Mouse (Mus musculus) left cerebral cortex, adult 2 months (tissue): ENCODE results near the gene Castor2. TPM values are rescaled to one million over a fixed set of nuclear protein-coding genes. Genes with fewer than 3 reads are reported as not detected.

Experiments used
- DNase-seq, 2 experiments: peaks; one replicate each; pipeline ENCODE4 v3.0.0; 2021 to 2022; ENCODE audit warnings: low spot score in 2 of 2, mixed read lengths in 1 of 2; ENCODE audit errors: extremely low spot score in 1 of 2
- H3K27ac ChIP-seq: fragments of 200-600 bp; 2 replicates; pipeline ENCODE4 v1.8.1; 2022
- H3K4me3 ChIP-seq: fragments of 200-600 bp; 2 replicates; pipeline ENCODE4 v1.8.1; 2022
- CTCF ChIP-seq: fragments of 200-600 bp; IDR thresholded peaks from 2 replicates; pipeline ENCODE4 v1.8.1; 2022; ENCODE audit warnings: antibody characterized with exemption, mild to moderate bottlenecking, moderate library complexity
- intact Hi-C: fragments of 180-260 bp; cut with DNase I; formaldehyde crosslinking; loops from one replicate; pipeline ENCODE4 v1.15.1; 2025
- long read RNA-seq, 2 experiments: library from polyadenylated mRNA; stranded (forward); transcript quantifications; one replicate each; pipeline ENCODE4 v2.0.0; 2021; ENCODE audit warnings: borderline mapping rate in 2 of 2
- total RNA-seq, 2 experiments: library from RNA; stranded (reverse); gene quantifications; 2 replicates each; pipeline ENCODE4 v1.2.3; 2021

The Castor2 gene
- 10 to 100 TPM; 86.7 to 93.1 TPM for total RNA-seq
- long read RNA-seq, experiment 1, full-length matches to known transcripts, result 68 of 116 reads
- long read RNA-seq, experiment 1, partial matches to known transcripts, result 31 of 116 reads
- long read RNA-seq, experiment 1, other reads (novel, unspliced or antisense), result 17 of 116 reads
- long read RNA-seq, experiment 2, full-length matches to known transcripts, result 68 of 107 reads
- long read RNA-seq, experiment 2, partial matches to known transcripts, result 4 of 107 reads
- long read RNA-seq, experiment 2, other reads (novel, unspliced or antisense), result 35 of 107 reads

GRCm38 (mm10) chr5:134099496-134100211 is at the start of gene Castor2:
Gene Castor2 (plus strand): TSS chr5:134099711.
- peak; percentile 95 to 97 for DNase-seq

GRCm38 (mm10) chr5:134050711-134051110 is 48.8 kb upstream of the Castor2 start:
- no peak for DNase-seq
- TF ChIP-seq CTCF, result no peak
- intact Hi-C loops, result no loop called here
- Histone ChIP-seq H3K27ac (no peak overlapping the region), H3K4me3 (no peak overlapping the region)

More at GRCm38 (mm10) chr5:134099496-134100211, at the start of gene Castor2:
- TF ChIP-seq CTCF, result no peak; the same call in 1 of the 2 replicates
- intact Hi-C loops, result no loop called here
- H3K4me3 ChIP-seq, result peak within 1 kb of the TSS; percentile 96
- H3K27ac ChIP-seq, result peak within 1 kb of the TSS; percentile 81

GRCm38 (mm10) chr5:134052614-134053013 is 46.9 kb upstream of the Castor2 start:
- intact Hi-C loops, result no loop called here
- peak; percentile 4 for TF ChIP-seq CTCF
- Histone ChIP-seq H3K4me3 (no peak overlapping the region), H3K27ac (no peak overlapping the region)
- no peak for DNase-seq

- H3K4me3 ChIP-seq, result no peak overlapping the region
- intact Hi-C loops, result no loop called here
- no peak for TF ChIP-seq CTCF
- no peak for DNase-seq
- H3K27ac ChIP-seq, result no peak overlapping the region
Measured at GRCm38 (mm10) chr5:134054496-134054895, 45.0 kb upstream of the Castor2 start.

GRCm38 (mm10) chr5:134058793-134059352 is 40.6 kb upstream of the Castor2 start:
- intact Hi-C loops, result no loop called here
- no peak for DNase-seq
- TF ChIP-seq CTCF, result no peak
- H3K4me3 ChIP-seq, result no peak overlapping the region
- no peak overlapping the region for H3K27ac ChIP-seq

GRCm38 (mm10) chr5:134063362-134064064 is 36.0 kb upstream of the Castor2 start:
- no peak overlapping the region for H3K4me3 ChIP-seq
- peak; percentile 81 to 86 for DNase-seq
- intact Hi-C loops, result loop anchor here (5.0 to 10.0 kb wide), 2 partner anchors 169 to 1831 kb away; no protein-coding TSS in a partner anchor
- no peak overlapping the region for H3K27ac ChIP-seq
- peak; percentile 81 for TF ChIP-seq CTCF

- intact Hi-C loops, result loop anchor here (10.0 kb wide), 1 partner anchor 171 kb away; no protein-coding TSS in a partner anchor
- no peak overlapping the region for H3K27ac ChIP-seq
- no peak for TF ChIP-seq CTCF
- H3K4me3 ChIP-seq, result no peak overlapping the region
- DNase-seq, result no peak
Measured at GRCm38 (mm10) chr5:134066261-134066660, 33.2 kb upstream of the Castor2 start.

GRCm38 (mm10) chr5:134067924-134068323 is 31.6 kb upstream of the Castor2 start:
- Histone ChIP-seq H3K4me3 (no peak overlapping the region), H3K27ac (no peak overlapping the region)
- intact Hi-C loops, result loop anchor here (10.0 kb wide), 1 partner anchor 173 kb away; no protein-coding TSS in a partner anchor
- no peak for DNase-seq
- peak; percentile 71 for TF ChIP-seq CTCF

GRCm38 (mm10) chr5:134073512-134074041 is 25.9 kb upstream of the Castor2 start:
- H3K4me3 ChIP-seq, result no peak overlapping the region
- no peak for DNase-seq
- no peak overlapping the region for H3K27ac ChIP-seq
- intact Hi-C loops, result no loop called here
- TF ChIP-seq CTCF, result no peak

GRCm38 (mm10) chr5:134074368-134074767 is 25.1 kb upstream of the Castor2 start:
- Histone ChIP-seq H3K4me3 (no peak overlapping the region), H3K27ac (no peak overlapping the region)
- intact Hi-C loops, result no loop called here
- peak; percentile 23 for TF ChIP-seq CTCF
- DNase-seq, result no peak

GRCm38 (mm10) chr5:134076175-134076574 is 23.3 kb upstream of the Castor2 start:
- TF ChIP-seq CTCF, result no peak
- intact Hi-C loops, result no loop called here
- no peak overlapping the region for H3K27ac ChIP-seq
- H3K4me3 ChIP-seq, result no peak overlapping the region
- DNase-seq, result no peak
